Mouse (Mus musculus): Measurements from ENCODE around the gene Hist1h4h.

Hist1h4h gene

GRCm38 (mm10) chr13:23530901-23531875, at the start of gene Hist1h4h:
TSS of gene Hist1h4h (plus strand) at chr13:23531050.
- DNase-seq, result peak; percentile 95 to 97

GRCm38 (mm10) chr13:23483153-23483552, 47.7 kb upstream of the Hist1h4h start:
- DNase-seq, result no peak

GRCm38 (mm10) chr13:23485271-23485670, 45.6 kb upstream of the Hist1h4h start:
- no peak for DNase-seq

- peak; percentile 38 to 43 for DNase-seq
These were observed 42.2 kb upstream of the Hist1h4h start, which contains the start of gene Btn2a2 for GRCm38 (mm10) chr13:23488400-23489322. TSS of gene Btn2a2 (minus strand) at chr13:23488857.

GRCm38 (mm10) chr13:23490863-23491262, 40.0 kb upstream of the Hist1h4h start:
- DNase-seq, result no peak

- no peak for DNase-seq
These were observed 39.6 kb upstream of the Hist1h4h start for GRCm38 (mm10) chr13:23491263-23491662.

- DNase-seq, result no peak
These were observed 38.9 kb upstream of the Hist1h4h start for GRCm38 (mm10) chr13:23491990-23492389.

GRCm38 (mm10) chr13:23495526-23495925, 35.3 kb upstream of the Hist1h4h start:
- DNase-seq, result no peak

- no peak for DNase-seq
These were observed 33.1 kb upstream of the Hist1h4h start for GRCm38 (mm10) chr13:23497656-23498321.

GRCm38 (mm10) chr13:23498653-23499052, 32.2 kb upstream of the Hist1h4h start:
- no peak for DNase-seq

- DNase-seq, result no peak
These were observed 30.9 kb upstream of the Hist1h4h start for GRCm38 (mm10) chr13:23499943-23500342.

- DNase-seq, result peak in 1 of 2 experiments; percentile 31
These were observed 30.2 kb upstream of the Hist1h4h start for GRCm38 (mm10) chr13:23500424-23501200.

- DNase-seq, result no peak
These were observed 29.3 kb upstream of the Hist1h4h start for GRCm38 (mm10) chr13:23501511-23501910.

- DNase-seq, result no peak
These were observed 28.8 kb upstream of the Hist1h4h start for GRCm38 (mm10) chr13:23502031-23502567.

GRCm38 (mm10) chr13:23502916-23503315, 27.9 kb upstream of the Hist1h4h start:
- DNase-seq, result no peak

- peak in 1 of 2 experiments; percentile 26 for DNase-seq
These were observed 27.1 kb upstream of the Hist1h4h start for GRCm38 (mm10) chr13:23503797-23504196.

GRCm38 (mm10) chr13:23505662-23506345, 25.0 kb upstream of the Hist1h4h start:
- DNase-seq, result no peak

GRCm38 (mm10) chr13:23506351-23506750, 24.5 kb upstream of the Hist1h4h start:
- no peak for DNase-seq

GRCm38 (mm10) chr13:23506819-23507515, 23.9 kb upstream of the Hist1h4h start:
- DNase-seq, result no peak

GRCm38 (mm10) chr13:23510127-23510526, 20.7 kb upstream of the Hist1h4h start:
- DNase-seq, result no peak
